Mouse (Mus musculus) lung, adult 2 months (tissue): Measurements from ENCODE around the gene Snd1.

ENCODE experiments used
- CTCF ChIP-seq: fragments of 200-500 bp; IDR thresholded peaks from 2 replicates; pipeline ENCODE4 v1.5.1; 2011; ENCODE audit warnings: mild to moderate bottlenecking, low read length, control low read depth; ENCODE audit not compliant: insufficient read depth
- POLR2A ChIP-seq: fragments of 200-500 bp; IDR thresholded peaks from 2 replicates; pipeline ENCODE4 v1.6.1; 2011; ENCODE audit warnings: low read depth, mild to moderate bottlenecking, control low read depth, low read length, borderline replicate concordance; ENCODE audit errors: extremely low read depth

DNA sequence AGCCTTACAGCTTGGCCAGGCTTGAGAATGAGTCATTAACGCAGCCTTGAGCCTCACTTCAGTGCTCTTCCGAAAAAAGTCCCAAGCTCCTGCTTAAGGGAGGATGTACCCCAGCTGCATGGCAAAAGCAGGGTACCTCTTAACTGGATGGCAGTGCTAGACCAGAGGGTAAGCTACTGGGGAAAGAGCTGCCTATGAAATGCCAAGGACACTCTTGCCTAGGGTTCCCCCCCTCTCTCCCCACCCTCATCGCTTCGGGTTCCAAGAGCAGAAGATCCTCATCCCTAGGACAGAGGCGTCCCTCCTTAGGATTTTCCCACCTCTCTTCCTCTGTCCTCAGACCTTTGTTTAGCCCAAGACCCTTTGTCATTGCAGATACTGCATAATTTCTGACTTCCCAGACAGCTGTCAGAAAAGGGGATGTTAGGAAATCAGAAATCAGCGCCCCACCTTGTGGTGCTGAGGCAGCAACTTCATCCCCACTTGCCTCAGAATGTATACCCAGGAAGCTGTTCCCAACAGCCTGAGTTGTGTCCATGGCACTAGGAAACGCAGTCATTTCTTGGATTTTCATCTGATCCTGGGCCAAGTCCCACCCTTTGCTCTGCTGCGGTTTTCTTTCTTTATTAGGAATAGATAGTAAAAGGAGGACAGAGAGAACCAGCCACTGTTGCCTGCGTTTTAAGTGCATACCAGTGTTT, 351.9 kb downstream of the Snd1 start:
- TF ChIP-seq CTCF (no peak), POLR2A (no peak)
